Mouse (Mus musculus): ENCODE measurements around the gene Gng7.

Gene Gng7

GRCm38 (mm10) chr10:81025639-81026275 is 11.0 kb upstream of the Gng7 start, which contains the start of gene Diras1:
Diras1 (minus strand) TSS chr10:81025662.
- no peak for DNase-seq

GRCm38 (mm10) chr10:81025047-81025621 is 10.4 kb upstream of the Gng7 start:
- no peak for DNase-seq

GRCm38 (mm10) chr10:81024346-81024937 is 9.7 kb upstream of the Gng7 start:
- DNase-seq = no peak

GRCm38 (mm10) chr10:81022744-81023143 is 8.0 kb upstream of the Gng7 start:
- no peak for DNase-seq

GRCm38 (mm10) chr10:81021547-81022110 is 6.9 kb upstream of the Gng7 start:
- DNase-seq = peak; percentile 47

GRCm38 (mm10) chr10:81020207-81020606 is 5.5 kb upstream of the Gng7 start:
- no peak for DNase-seq

- DNase-seq = no peak
Measured at GRCm38 (mm10) chr10:81019687-81020086, 4.9 kb upstream of the Gng7 start.

- no peak for DNase-seq
Measured at GRCm38 (mm10) chr10:81018326-81018725, 3.6 kb upstream of the Gng7 start.

- DNase-seq = no peak
Measured at GRCm38 (mm10) chr10:81016645-81017044, 1.9 kb upstream of the Gng7 start.

- no peak for DNase-seq
Measured at GRCm38 (mm10) chr10:81015666-81016065, 921 bp upstream of the Gng7 start.

- DNase-seq = peak; percentile 48
Measured at GRCm38 (mm10) chr10:81010851-81011250, 3.9 kb downstream of the Gng7 start.

GRCm38 (mm10) chr10:81007240-81007639 is 7.5 kb downstream of the Gng7 start:
- DNase-seq = no peak

- peak; percentile 64 for DNase-seq
Measured at GRCm38 (mm10) chr10:81006005-81006677, 8.6 kb downstream of the Gng7 start.

- peak; percentile 85 for DNase-seq
Measured at GRCm38 (mm10) chr10:81001161-81001560, 13.6 kb downstream of the Gng7 start.

- no peak for DNase-seq
Measured at GRCm38 (mm10) chr10:81000197-81001062, 14.3 kb downstream of the Gng7 start.

- peak; percentile 90 for DNase-seq
Measured at GRCm38 (mm10) chr10:80999362-81000196, 15.2 kb downstream of the Gng7 start.

GRCm38 (mm10) chr10:80998778-80999177 is 16.0 kb downstream of the Gng7 start:
- no peak for DNase-seq

- peak; percentile 77 for DNase-seq
Measured at GRCm38 (mm10) chr10:80998021-80998420, 16.7 kb downstream of the Gng7 start.

GRCm38 (mm10) chr10:80997332-80997731 is 17.4 kb downstream of the Gng7 start:
- no peak for DNase-seq

- no peak for DNase-seq
Measured at GRCm38 (mm10) chr10:80996501-80996900, 18.2 kb downstream of the Gng7 start.

GRCm38 (mm10) chr10:80995091-80995632 is 19.6 kb downstream of the Gng7 start:
- DNase-seq = peak; percentile 85

Measured in right cerebral cortex, adult 18-20 months (tissue).